Mouse (Mus musculus): ENCODE measurements at regions not wholly inside any gene's neighbourhood (a gene's known extent, or its start where the extent isn't known, plus 50 kb on each side); places are given as distances from the start of the nearest gene placed in this dataset.

- ATAC-seq (ENCODE audit: insufficient number of reproducible peaks, low FRiP score, low TSS enrichment), result no peak
These were observed 125.7 kb downstream of the Plpp3 start for GRCm38 (mm10) chr4:105282681-105283462.

GRCm38 (mm10) chr4:105285431-105286013 lies 128.4 kb downstream of the Plpp3 start:
- no peak for ATAC-seq (ENCODE audit: insufficient number of reproducible peaks, low FRiP score, low TSS enrichment)

- ATAC-seq (ENCODE audit: insufficient number of reproducible peaks, low FRiP score, low TSS enrichment), result no peak
These were observed 129.2 kb downstream of the Plpp3 start for GRCm38 (mm10) chr4:105286299-105286698.

- ATAC-seq (ENCODE audit: insufficient number of reproducible peaks, low FRiP score, low TSS enrichment), result no peak
These were observed 129.7 kb downstream of the Plpp3 start for GRCm38 (mm10) chr4:105286809-105287208.

GRCm38 (mm10) chr4:105287419-105287818 lies 130.3 kb downstream of the Plpp3 start:
- no peak for ATAC-seq (ENCODE audit: insufficient number of reproducible peaks, low FRiP score, low TSS enrichment)

GRCm38 (mm10) chr4:105289635-105290034 lies 132.5 kb downstream of the Plpp3 start:
- no peak for ATAC-seq (ENCODE audit: insufficient number of reproducible peaks, low FRiP score, low TSS enrichment)

GRCm38 (mm10) chr4:105290847-105291475 lies 133.8 kb downstream of the Plpp3 start:
- no peak for ATAC-seq (ENCODE audit: insufficient number of reproducible peaks, low FRiP score, low TSS enrichment)

- ATAC-seq (ENCODE audit: insufficient number of reproducible peaks, low FRiP score, low TSS enrichment), result no peak
These were observed 134.4 kb downstream of the Plpp3 start for GRCm38 (mm10) chr4:105291503-105291902.

- no peak for ATAC-seq (ENCODE audit: insufficient number of reproducible peaks, low FRiP score, low TSS enrichment)
These were observed 142.2 kb downstream of the Plpp3 start for GRCm38 (mm10) chr4:105299358-105299757.

GRCm38 (mm10) chr4:105301547-105301946 lies 144.4 kb downstream of the Plpp3 start:
- ATAC-seq (ENCODE audit: insufficient number of reproducible peaks, low FRiP score, low TSS enrichment), result no peak

- no peak for ATAC-seq (ENCODE audit: insufficient number of reproducible peaks, low FRiP score, low TSS enrichment)
These were observed 147.0 kb downstream of the Plpp3 start for GRCm38 (mm10) chr4:105304166-105304565.

GRCm38 (mm10) chr4:105305931-105306330 lies 148.8 kb downstream of the Plpp3 start:
- no peak for ATAC-seq (ENCODE audit: insufficient number of reproducible peaks, low FRiP score, low TSS enrichment)

GRCm38 (mm10) chr4:105307356-105307755 lies 150.2 kb downstream of the Plpp3 start:
- ATAC-seq (ENCODE audit: insufficient number of reproducible peaks, low FRiP score, low TSS enrichment), result no peak

- ATAC-seq (ENCODE audit: insufficient number of reproducible peaks, low FRiP score, low TSS enrichment), result no peak
These were observed 150.8 kb downstream of the Plpp3 start for GRCm38 (mm10) chr4:105307905-105308304.

- ATAC-seq (ENCODE audit: insufficient number of reproducible peaks, low FRiP score, low TSS enrichment), result no peak
These were observed 151.9 kb downstream of the Plpp3 start for GRCm38 (mm10) chr4:105308971-105309488.

GRCm38 (mm10) chr4:105312643-105313042 lies 155.5 kb downstream of the Plpp3 start:
- ATAC-seq (ENCODE audit: insufficient number of reproducible peaks, low FRiP score, low TSS enrichment), result no peak

GRCm38 (mm10) chr4:105313151-105313818 lies 156.1 kb downstream of the Plpp3 start:
- no peak for ATAC-seq (ENCODE audit: insufficient number of reproducible peaks, low FRiP score, low TSS enrichment)

- no peak for ATAC-seq (ENCODE audit: insufficient number of reproducible peaks, low FRiP score, low TSS enrichment)
These were observed 157.9 kb downstream of the Plpp3 start for GRCm38 (mm10) chr4:105315095-105315494.

GRCm38 (mm10) chr4:105316478-105317206 lies 159.5 kb downstream of the Plpp3 start:
- ATAC-seq (ENCODE audit: insufficient number of reproducible peaks, low FRiP score, low TSS enrichment), result no peak

GRCm38 (mm10) chr4:105318421-105318820 lies 161.3 kb downstream of the Plpp3 start:
- no peak for ATAC-seq (ENCODE audit: insufficient number of reproducible peaks, low FRiP score, low TSS enrichment)
